Mouse (Mus musculus): ENCODE measurements at regions not wholly inside any gene's neighbourhood (a gene's known extent, or its start where the extent isn't known, plus 50 kb on each side); places are given as distances from the start of the nearest gene placed in this dataset.

DNA sequence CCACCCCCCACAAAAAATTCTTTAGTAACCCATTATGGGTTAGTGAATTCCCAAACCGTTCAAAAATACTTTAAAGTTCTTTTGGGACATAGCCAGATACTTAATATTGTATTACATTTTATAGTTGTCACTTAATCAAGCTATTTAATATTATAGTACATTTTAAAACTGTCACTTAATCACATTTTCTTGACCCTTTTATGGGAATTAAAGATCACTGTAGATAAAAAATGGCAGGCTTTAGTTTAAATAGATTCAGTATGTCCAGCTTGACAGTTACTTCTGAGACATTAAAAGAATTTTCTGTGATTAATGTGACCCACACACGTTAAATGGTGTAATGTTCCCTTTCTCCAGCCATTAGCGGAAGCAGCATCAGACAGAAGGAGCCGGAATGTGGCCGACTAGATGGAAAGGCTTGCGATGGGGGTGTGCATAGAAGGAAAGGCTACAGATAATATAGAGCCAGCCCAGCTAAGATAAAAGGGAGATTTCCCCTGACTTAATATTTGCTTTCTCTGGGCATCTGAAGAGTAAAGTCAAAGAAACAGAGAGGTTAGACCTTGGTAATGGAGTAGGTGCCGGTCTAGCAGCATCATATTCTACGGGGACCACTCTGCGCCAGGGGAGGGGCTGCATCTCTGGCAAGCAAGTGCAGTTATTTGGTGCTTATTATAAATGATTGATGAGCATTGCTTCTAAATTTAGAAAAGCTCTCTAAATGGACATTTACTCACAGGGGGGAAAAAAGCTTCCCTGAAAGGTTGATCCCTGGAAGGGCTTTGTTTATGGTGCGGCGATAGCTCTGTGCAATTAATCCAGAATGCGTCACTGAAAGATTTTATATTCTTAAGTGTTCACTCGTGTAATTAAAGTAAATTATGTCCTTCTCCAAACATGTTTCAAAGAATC, 331.8 kb upstream of the Meis1 start:
- no peaks in the 10 kb centered on the region for H3K79me2 ChIP-seq (ENCODE audit: control insufficient read depth, insufficient read depth)
- no peak overlapping the region for H3K4me3 ChIP-seq
- H3K27me3 ChIP-seq (ENCODE audit: control insufficient read depth, insufficient read depth, insufficient read length), result no peaks in the 10 kb centered on the region
- no peak for TF ChIP-seq SRF (IDR thresholded peaks at IDR 0.05; ENCODE audit: control insufficient read depth, insufficient read length, low read depth)
- no peak for TF ChIP-seq TCF12 (IDR thresholded peaks at IDR 0.05; ENCODE audit: insufficient read depth, poor library complexity, severe bottlenecking)
- no peak for TF ChIP-seq E2F4 (IDR thresholded peaks at IDR 0.05; ENCODE audit: insufficient read depth)
- no peak for TF ChIP-seq REST (IDR thresholded peaks at IDR 0.05; ENCODE audit: insufficient read depth, insufficient read length)
- TF ChIP-seq TCF3 (IDR thresholded peaks at IDR 0.05; ENCODE audit: insufficient read length, low read depth), result no peak
- TF ChIP-seq MYOD1 (IDR thresholded peaks at IDR 0.05; ENCODE audit: control insufficient read depth in 1 of 3, insufficient read length in 2 of 3, low read depth in 2 of 3), result no peak
- no peak for TF ChIP-seq USF1 (IDR thresholded peaks at IDR 0.05; ENCODE audit: low read depth)
- no peak for TF ChIP-seq MAX (IDR thresholded peaks at IDR 0.05; ENCODE audit: low read depth)
- no peak overlapping the region for H3K4me2 ChIP-seq (ENCODE audit: low read depth)
- no peak overlapping the region for H3ac ChIP-seq (ENCODE audit: control insufficient read depth, insufficient read length)
- no peaks in the 10 kb centered on the region for H3K36me3 ChIP-seq (ENCODE audit: control insufficient read depth, insufficient read depth)

DNA sequence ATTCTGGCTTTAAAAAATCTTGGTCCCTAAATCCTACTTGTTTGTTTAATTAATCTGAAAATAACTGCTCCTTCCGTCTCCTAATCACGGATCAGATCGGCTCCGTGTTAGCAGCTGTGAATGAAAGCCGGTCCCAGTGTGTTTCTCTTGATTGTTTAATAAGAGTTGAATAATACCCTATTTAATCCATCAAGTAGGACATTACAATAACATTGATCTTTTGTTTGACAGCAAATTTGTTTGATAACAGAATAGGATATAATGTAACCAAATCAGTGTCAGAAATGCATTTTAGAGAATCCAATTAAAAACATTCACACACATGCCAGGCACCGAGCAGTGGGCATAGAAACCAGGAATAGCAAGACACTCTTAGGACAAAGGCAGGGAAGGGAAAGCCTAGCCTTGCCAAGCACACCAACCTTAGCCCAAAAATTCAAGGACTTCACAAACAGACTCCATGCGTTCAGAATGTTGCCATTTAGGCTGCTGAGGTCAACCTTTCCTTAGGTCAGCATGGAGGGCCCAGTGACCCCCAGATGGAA, 332.5 kb upstream of the Meis1 start:
- H3K27me3 ChIP-seq (ENCODE audit: control insufficient read depth, insufficient read depth, insufficient read length), result no peaks in the 10 kb centered on the region

DNA sequence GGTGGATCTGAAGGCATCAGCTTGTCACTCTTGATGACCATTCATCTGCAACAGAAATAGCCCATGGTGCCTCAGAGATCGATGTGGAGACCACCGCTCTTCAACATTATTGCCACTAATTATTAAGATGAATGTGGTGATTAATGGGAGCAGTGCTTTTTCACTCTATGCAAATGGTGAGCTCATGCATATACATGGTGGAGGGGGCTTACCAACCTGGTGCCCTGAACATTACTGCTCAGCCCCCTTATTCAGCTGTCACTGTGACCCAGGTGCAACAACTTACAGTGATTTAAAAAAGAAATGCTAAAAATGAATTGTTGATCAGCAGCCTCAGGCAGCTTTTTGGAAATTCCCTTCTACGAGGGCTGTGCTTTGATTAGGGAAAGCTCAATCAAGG, 334.9 kb upstream of the Meis1 start:
- H3K4me2 ChIP-seq (ENCODE audit: low read depth), result no peak overlapping the region
- no peaks in the 10 kb centered on the region for H3K27me3 ChIP-seq (ENCODE audit: control insufficient read depth, insufficient read depth, insufficient read length)
- H3K4me3 ChIP-seq, result no peak overlapping the region
- H3K36me3 ChIP-seq (ENCODE audit: control insufficient read depth, insufficient read depth), result no peaks in the 10 kb centered on the region
- TF ChIP-seq SRF (IDR thresholded peaks at IDR 0.05; ENCODE audit: control insufficient read depth, insufficient read length, low read depth), result no peak
- no peak for TF ChIP-seq TCF3 (IDR thresholded peaks at IDR 0.05; ENCODE audit: insufficient read length, low read depth)
- no peak for TF ChIP-seq MAX (IDR thresholded peaks at IDR 0.05; ENCODE audit: low read depth)
- no peak for TF ChIP-seq POLR2AphosphoS2 (IDR thresholded peaks at IDR 0.05; ENCODE audit: insufficient read length, low read depth)
- TF ChIP-seq MYOG (IDR thresholded peaks at IDR 0.05; ENCODE audit: control insufficient read depth in 1 of 3, insufficient read depth in 1 of 3, insufficient read length in 2 of 3, low read depth in 2 of 3), result no peak
- TF ChIP-seq USF1 (IDR thresholded peaks at IDR 0.05; ENCODE audit: low read depth), result no peak
- TF ChIP-seq REST (IDR thresholded peaks at IDR 0.05; ENCODE audit: insufficient read depth, insufficient read length), result no peak
- TF ChIP-seq E2F4 (IDR thresholded peaks at IDR 0.05; ENCODE audit: insufficient read depth), result no peak
- TF ChIP-seq CEBPB (IDR thresholded peaks at IDR 0.05; ENCODE audit: insufficient read depth, poor library complexity, severe bottlenecking), result no peak
- TF ChIP-seq POLR2A (IDR thresholded peaks at IDR 0.05; ENCODE audit: insufficient read length, low read depth), result no peak
- TF ChIP-seq MYOD1 (IDR thresholded peaks at IDR 0.05; ENCODE audit: control insufficient read depth in 1 of 3, insufficient read length in 2 of 3, low read depth in 2 of 3), result no peak
- TF ChIP-seq TCF12 (IDR thresholded peaks at IDR 0.05; ENCODE audit: insufficient read depth, poor library complexity, severe bottlenecking), result no peak
- no peak overlapping the region for H3ac ChIP-seq (ENCODE audit: control insufficient read depth, insufficient read length)
- H3K79me2 ChIP-seq (ENCODE audit: control insufficient read depth, insufficient read depth), result no peaks in the 10 kb centered on the region

More for the DNA sequence above, 332.5 kb upstream of the Meis1 start:
- Histone ChIP-seq H3K36me3 (ENCODE audit: control insufficient read depth, insufficient read depth) (no peaks in the 10 kb centered on the region), H3K79me2 (ENCODE audit: control insufficient read depth, insufficient read depth) (no peaks in the 10 kb centered on the region), H3K4me2 (ENCODE audit: low read depth) (no peak overlapping the region), H3ac (ENCODE audit: control insufficient read depth, insufficient read length) (no peak overlapping the region), H3K4me3 (no peak overlapping the region)
- TF ChIP-seq POLR2A (IDR thresholded peaks at IDR 0.05; ENCODE audit: insufficient read length, low read depth), result no peak
- no peak for TF ChIP-seq SRF (IDR thresholded peaks at IDR 0.05; ENCODE audit: control insufficient read depth, insufficient read length, low read depth)
- no peak for TF ChIP-seq REST (IDR thresholded peaks at IDR 0.05; ENCODE audit: insufficient read depth, insufficient read length)
- no peak for TF ChIP-seq E2F4 (IDR thresholded peaks at IDR 0.05; ENCODE audit: insufficient read depth)
- no peak for TF ChIP-seq USF1 (IDR thresholded peaks at IDR 0.05; ENCODE audit: low read depth)
- TF ChIP-seq TCF12 (IDR thresholded peaks at IDR 0.05; ENCODE audit: insufficient read depth, poor library complexity, severe bottlenecking), result no peak
- TF ChIP-seq POLR2AphosphoS2 (IDR thresholded peaks at IDR 0.05; ENCODE audit: insufficient read length, low read depth), result no peak
- no peak for TF ChIP-seq MYOD1 (IDR thresholded peaks at IDR 0.05; ENCODE audit: control insufficient read depth in 1 of 3, insufficient read length in 2 of 3, low read depth in 2 of 3)
- TF ChIP-seq CEBPB (IDR thresholded peaks at IDR 0.05; ENCODE audit: insufficient read depth, poor library complexity, severe bottlenecking), result no peak
- no peak for TF ChIP-seq TCF3 (IDR thresholded peaks at IDR 0.05; ENCODE audit: insufficient read length, low read depth)
- no peak for TF ChIP-seq MYOG (IDR thresholded peaks at IDR 0.05; ENCODE audit: control insufficient read depth in 1 of 3, insufficient read depth in 1 of 3, insufficient read length in 2 of 3, low read depth in 2 of 3)
- no peak for TF ChIP-seq MAX (IDR thresholded peaks at IDR 0.05; ENCODE audit: low read depth)

GRCm38 (mm10) chr11:19355179-19355578, 336.4 kb upstream of the Meis1 start:
- Histone ChIP-seq H3K4me2 (ENCODE audit: low read depth) (no peak overlapping the region), H3K4me3 (no peak overlapping the region), H3ac (ENCODE audit: control insufficient read depth, insufficient read length) (no peak overlapping the region), H3K36me3 (ENCODE audit: control insufficient read depth, insufficient read depth) (no peaks in the 10 kb centered on the region), H3K79me2 (ENCODE audit: control insufficient read depth, insufficient read depth) (no peaks in the 10 kb centered on the region), H3K27me3 (ENCODE audit: control insufficient read depth, insufficient read depth, insufficient read length) (no peaks in the 10 kb centered on the region)
- TF ChIP-seq USF1 (IDR thresholded peaks at IDR 0.05; ENCODE audit: low read depth) (no peak), POLR2AphosphoS2 (IDR thresholded peaks at IDR 0.05; ENCODE audit: insufficient read length, low read depth) (no peak), MAX (IDR thresholded peaks at IDR 0.05; ENCODE audit: low read depth) (no peak), POLR2A (IDR thresholded peaks at IDR 0.05; ENCODE audit: insufficient read length, low read depth) (no peak), TCF12 (IDR thresholded peaks at IDR 0.05; ENCODE audit: insufficient read depth, poor library complexity, severe bottlenecking) (no peak), SRF (IDR thresholded peaks at IDR 0.05; ENCODE audit: control insufficient read depth, insufficient read length, low read depth) (no peak), MYOG (IDR thresholded peaks at IDR 0.05; ENCODE audit: control insufficient read depth in 1 of 3, insufficient read depth in 1 of 3, insufficient read length in 2 of 3, low read depth in 2 of 3) (no peak), REST (IDR thresholded peaks at IDR 0.05; ENCODE audit: insufficient read depth, insufficient read length) (no peak), CEBPB (IDR thresholded peaks at IDR 0.05; ENCODE audit: insufficient read depth, poor library complexity, severe bottlenecking) (no peak), E2F4 (IDR thresholded peaks at IDR 0.05; ENCODE audit: insufficient read depth) (no peak), MYOD1 (IDR thresholded peaks at IDR 0.05; ENCODE audit: control insufficient read depth in 1 of 3, insufficient read length in 2 of 3, low read depth in 2 of 3) (no peak), TCF3 (IDR thresholded peaks at IDR 0.05; ENCODE audit: insufficient read length, low read depth) (no peak)
